In genomic region chr16:87366035-87366434, GRCm38 (mm10) we compare ENCODE assay signal across 29 mouse cellular contexts. TPM values are rescaled to one million over a fixed set of nuclear protein-coding genes. Genes with fewer than 3 reads are reported as not detected.
DNase-seq lines count a peak whose midpoint lies in the region; ATAC-seq and TF ChIP-seq lines count a peak whose summit lies in the region.
"Had no signal": no experiment of that assay in that cellular context is flagged by ENCODE, and none has a peak within 500 bp of the region (broad histone marks: within the 10 kb centered on the region; RNA-seq: fewer than 3 reads in every experiment).

No protein-coding gene starts in this region.

- peaks cover 42% of the 10 kb centered on the region for H3K36me3 ChIP-seq in kidney, postnatal 0 days (ENCODE audit: insufficient read depth, low read length)

- no peaks in the 10 kb centered on the region for H3K9me3 ChIP-seq in kidney, postnatal 0 days (replicated peaks; ENCODE audit: low read length)
- H3K9me3 ChIP-seq: hindbrain, embryonic 13.5 days; liver, embryonic 15.5 days; midbrain, embryonic 15.5 days; neural tube, embryonic 15.5 days had no signal

- ATAC-seq in Patski, result peak; percentile 84
- ATAC-seq in kidney, postnatal 0 days (replicated peaks; ENCODE audit: low FRiP score, low read depth), result peak; percentile 80
- no peak for ATAC-seq in CD4-positive, CD25-positive, alpha-beta regulatory T cell, adult 4 months
- ATAC-seq: activated CD4-positive, CD25-positive, alpha-beta regulatory T cell, adult 4 months; forebrain, embryonic 14.5 days; intestine, postnatal 0 days; midbrain, embryonic 15.5 days had no signal

- in situ Hi-C loops in Patski (cut with MboI; ENCODE audit: low pct_unique_long_range_greater_than_20kb), result no loop called here

- H3K9ac ChIP-seq in kidney, postnatal 0 days (ENCODE audit: low read depth, low read length), result peak overlapping the region; percentile 27; the same call in 1 of the 2 replicates
- H3K9ac ChIP-seq: hindbrain, embryonic 13.5 days; liver, embryonic 15.5 days; lung, embryonic 14.5 days; midbrain, embryonic 15.5 days; neural tube, embryonic 15.5 days had no signal

- 39% methylated on average over 10 of the region's 10 CpGs for WGBS in kidney, postnatal 0 days

- no peak for DNase-seq in Patski (ENCODE audit: low read depth, low spot score)
- DNase-seq in kidney, adult 8-10 months, result peak; percentile 50 to 76
- DNase-seq in kidney, postnatal 0 days (ENCODE audit: low spot score), result peak; percentile 33
- DNase-seq in kidney, postnatal 4 days, result peak; percentile 30 to 55
- DNase-seq in cerebellum, adult 11-12 months, result no peak
- DNase-seq in MN1 (ENCODE audit: low spot score), result no peak
- DNase-seq: adrenal gland, adult 2 months; adrenal gland, postnatal 36 days; cerebellum, adult 8-10 months; cerebellum, postnatal 25 days; gastrocnemius, adult 2 months; gastrocnemius, postnatal 36 days; heart, adult 18-20 months; heart, postnatal 4 days; layer of hippocampus, postnatal 36 days; left cerebral cortex, postnatal 4 days; lung, embryonic 14.5 days; lung, postnatal 14 days; retina, postnatal 1 day; right cerebral cortex, postnatal 14 days had no signal

- H3K27me3 ChIP-seq in Patski, result no peaks in the 10 kb centered on the region
- H3K27me3 ChIP-seq in kidney, postnatal 0 days (ENCODE audit: insufficient read depth, low read length), result no peaks in the 10 kb centered on the region
- H3K27me3 ChIP-seq: hindbrain, embryonic 13.5 days; liver, embryonic 15.5 days; midbrain, embryonic 15.5 days; neural tube, embryonic 15.5 days had no signal

- H3K4me3 ChIP-seq in kidney, postnatal 0 days (replicated peaks; ENCODE audit: low read depth, low read length), result 0 out of 2 replicates have a peak overlapping the region, but pooled peaks have one; percentile 8
- H3K4me3 ChIP-seq: gastrocnemius, adult 2 months; hindbrain, embryonic 13.5 days; liver, embryonic 15.5 days; midbrain, embryonic 15.5 days; neural tube, embryonic 15.5 days had no signal

- CTCF ChIA-PET in Patski (lab: Charles Lee), result interaction anchor here (0.6 kb wide), 1 partner anchor 11 kb away, joined by 3 read pairs; the partner anchor contains the start of gene N6amt1

- TF ChIP-seq CTCF in Patski (IDR thresholded peaks at IDR 0.05), result no peak
- no peak for TF ChIP-seq CTCF in kidney, postnatal 0 days (IDR thresholded peaks at IDR 0.05; ENCODE audit: low read depth)

- peak overlapping the region; percentile 21; the same call in 1 of the 2 replicates for H3K4me2 ChIP-seq in kidney, postnatal 0 days (ENCODE audit: low read length)
- H3K4me2 ChIP-seq: heart, embryonic 11.5 days; hindbrain, embryonic 13.5 days; liver, embryonic 15.5 days; lung, embryonic 14.5 days; midbrain, embryonic 15.5 days; neural tube, embryonic 15.5 days had no signal

- no peaks in the 10 kb centered on the region for H3K4me1 ChIP-seq in kidney, postnatal 0 days (replicated peaks; ENCODE audit: insufficient read depth, low read length)
- H3K4me1 ChIP-seq: hindbrain, embryonic 13.5 days; liver, embryonic 15.5 days; midbrain, embryonic 15.5 days; neural tube, embryonic 15.5 days had no signal

- peak overlapping the region; percentile 77 for H3K27ac ChIP-seq in kidney, postnatal 0 days
- H3K27ac ChIP-seq: gastrocnemius, adult 2 months; hindbrain, embryonic 13.5 days; liver, embryonic 15.5 days; midbrain, embryonic 15.5 days; neural tube, embryonic 15.5 days had no signal

- POLR2A ChIA-PET in Patski (lab: Charles Lee), result interaction anchor here (0.7 kb wide), 2 partner anchors 29 to 1575 kb away, joined by 3 read pairs; no protein-coding TSS in a partner anchor

RNA-seq across cellular contexts. Expression of gene N6amt1, which starts 12.1 kb away (rescaled TPM):
- polyA plus RNA-seq in Patski (2021), result 19.9 TPM
- 27.2 and 30.6 TPM in 2 replicates for polyA plus RNA-seq in kidney, postnatal 0 days (2015; fragmentation: Nextera tagmentation; extraction: Ambion mirVana)
- 10 to 100 TPM; 19.8 to 21.9 TPM for polyA plus RNA-seq in CD4-positive, CD25-positive, alpha-beta regulatory T cell, adult 4 months (2017; shearing (Covaris generic))

Comparison
In these comparisons a context has a peak if more than half of its experiments do, and no peak if none do; other contexts are left out.
1. DNase-seq: peak in kidney, adult 8-10 months (2 of 2), kidney, postnatal 0 days (single experiment) and kidney, postnatal 4 days (2 of 2); none in Patski (single experiment), cerebellum, adult 11-12 months (single experiment) and MN1 (single experiment).